Mouse (Mus musculus): ENCODE results near the gene Zfp541. TPM values are rescaled to one million over a fixed set of nuclear protein-coding genes. Genes with fewer than 3 reads are reported as not detected.

The Zfp541 gene
- polyA plus RNA-seq, 1 experiment, result not detected

DNA sequence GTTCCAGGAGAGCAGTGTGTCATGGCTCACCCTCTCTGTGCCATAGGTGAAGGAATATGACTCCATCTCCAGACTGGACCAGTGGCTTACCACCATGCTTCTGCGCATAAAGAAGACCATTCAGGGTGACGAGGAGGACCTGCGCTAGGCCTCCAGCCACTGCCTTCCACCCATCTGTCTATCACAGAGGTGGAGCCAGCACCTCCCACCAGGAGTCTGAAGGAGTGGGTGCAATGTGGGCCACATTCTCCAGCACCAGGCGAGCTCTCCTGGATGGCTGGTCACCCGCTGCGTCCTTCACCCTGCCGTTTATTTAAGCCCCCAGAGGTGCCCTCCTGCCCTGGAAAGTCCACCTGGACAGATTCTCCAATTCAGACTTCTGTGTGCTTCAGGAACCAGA, 54.8 kb downstream of the Zfp541 start:
- no peaks in the 10 kb centered on the region for H3K27me3 ChIP-seq (ENCODE audit: control insufficient read depth, insufficient read depth, low read length)
- no peak overlapping the region for H3K27ac ChIP-seq (ENCODE audit: insufficient read depth, low read depth, low read length)
- no peak overlapping the region for H3K4me3 ChIP-seq (ENCODE audit: low read depth, low read length)
- peaks cover 52% of the 10 kb centered on the region for H3K36me3 ChIP-seq (ENCODE audit: control insufficient read depth, insufficient read depth, low read length)
- 95% methylated on average over 7 of the region's 7 CpGs for WGBS
- no peak for TF ChIP-seq CTCF (IDR thresholded peaks at IDR 0.05; ENCODE audit: extremely low read depth, insufficient read length, insufficient replicate concordance, low read depth, low read length)
- no peak for TF ChIP-seq POLR2A (IDR thresholded peaks at IDR 0.05; ENCODE audit: low read depth, low read length)
- H3K4me1 ChIP-seq (ENCODE audit: control insufficient read depth, insufficient read depth, insufficient read length, low read length), result no peaks in the 10 kb centered on the region; the same call in 1 of the 2 replicates

- TF ChIP-seq CTCF (IDR thresholded peaks at IDR 0.05; ENCODE audit: extremely low read depth, insufficient read length, insufficient replicate concordance, low read depth, low read length) (no peak), POLR2A (IDR thresholded peaks at IDR 0.05; ENCODE audit: low read depth, low read length) (no peak)
- Histone ChIP-seq H3K4me1 (ENCODE audit: control insufficient read depth, insufficient read depth, insufficient read length, low read length) (no peaks in the 10 kb centered on the region; the same call in 1 of the 2 replicates), H3K36me3 (ENCODE audit: control insufficient read depth, insufficient read depth, low read length) (peaks cover 46% of the 10 kb centered on the region), H3K27ac (ENCODE audit: insufficient read depth, low read depth, low read length) (no peak overlapping the region), H3K27me3 (ENCODE audit: control insufficient read depth, insufficient read depth, low read length) (no peaks in the 10 kb centered on the region), H3K4me3 (ENCODE audit: low read depth, low read length) (no peak overlapping the region)
- 84% methylated on average over 3 of the region's 3 CpGs for WGBS
Observed at GRCm38 (mm10) chr7:16117100-16117499, 55.5 kb downstream of the Zfp541 start.

- Histone ChIP-seq H3K4me3 (ENCODE audit: low read depth, low read length) (peak within 1 kb of the TSS; percentile 79), H3K27me3 (ENCODE audit: control insufficient read depth, insufficient read depth, low read length) (no peaks in the 10 kb centered on the region), H3K27ac (ENCODE audit: insufficient read depth, low read depth, low read length) (peak within 1 kb of the TSS; percentile 61), H3K36me3 (ENCODE audit: control insufficient read depth, insufficient read depth, low read length) (peaks cover 22% of the 10 kb centered on the region; the same call in 1 of the 2 replicates), H3K4me1 (ENCODE audit: control insufficient read depth, insufficient read depth, insufficient read length, low read length) (no peaks in the 10 kb centered on the region; the same call in 1 of the 2 replicates)
- TF ChIP-seq POLR2A (IDR thresholded peaks at IDR 0.05; ENCODE audit: low read depth, low read length), result peak; percentile 32; the same call in 1 of the 2 replicates
- peak; percentile 82; the same call in 1 of the 2 replicates for TF ChIP-seq CTCF (IDR thresholded peaks at IDR 0.05; ENCODE audit: extremely low read depth, insufficient read length, insufficient replicate concordance, low read depth, low read length)
- WGBS, result 1% methylated on average over 33 of the region's 33 CpGs
Observed at GRCm38 (mm10) chr7:16119569-16120261, 58.1 kb downstream of the Zfp541 start, which contains the start of gene Kptn. Kptn (plus strand) TSS chr7:16119895.

DNA sequence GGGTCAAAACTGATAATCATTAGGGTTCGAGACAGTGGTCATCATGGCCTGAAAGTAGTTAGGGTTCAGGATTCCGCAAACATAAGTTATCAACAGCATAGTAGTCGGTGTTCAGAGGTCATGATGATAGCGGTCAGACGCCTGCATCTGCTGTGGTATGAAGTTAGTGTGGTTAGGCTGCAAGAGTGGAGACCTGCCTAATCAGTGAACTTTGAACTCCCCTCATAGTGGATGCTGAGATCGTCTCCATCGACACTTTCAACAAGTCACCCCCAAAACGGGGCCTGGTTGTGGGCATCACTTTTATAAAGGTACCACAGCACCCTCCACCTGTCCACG, 58.6 kb downstream of the Zfp541 start:
- WGBS, result 25% methylated on average over 9 of the region's 9 CpGs
- H3K36me3 ChIP-seq (ENCODE audit: control insufficient read depth, insufficient read depth, low read length), result peaks cover 20% of the 10 kb centered on the region; the same call in 1 of the 2 replicates
- H3K27ac ChIP-seq (ENCODE audit: insufficient read depth, low read depth, low read length), result no peak overlapping the region
- H3K4me3 ChIP-seq (ENCODE audit: low read depth, low read length), result peak overlapping the region; percentile 79
- no peaks in the 10 kb centered on the region; the same call in 1 of the 2 replicates for H3K4me1 ChIP-seq (ENCODE audit: control insufficient read depth, insufficient read depth, insufficient read length, low read length)
- H3K27me3 ChIP-seq (ENCODE audit: control insufficient read depth, insufficient read depth, low read length), result no peaks in the 10 kb centered on the region
- TF ChIP-seq CTCF (IDR thresholded peaks at IDR 0.05; ENCODE audit: extremely low read depth, insufficient read length, insufficient replicate concordance, low read depth, low read length) (no peak), POLR2A (IDR thresholded peaks at IDR 0.05; ENCODE audit: low read depth, low read length) (no peak)

DNA sequence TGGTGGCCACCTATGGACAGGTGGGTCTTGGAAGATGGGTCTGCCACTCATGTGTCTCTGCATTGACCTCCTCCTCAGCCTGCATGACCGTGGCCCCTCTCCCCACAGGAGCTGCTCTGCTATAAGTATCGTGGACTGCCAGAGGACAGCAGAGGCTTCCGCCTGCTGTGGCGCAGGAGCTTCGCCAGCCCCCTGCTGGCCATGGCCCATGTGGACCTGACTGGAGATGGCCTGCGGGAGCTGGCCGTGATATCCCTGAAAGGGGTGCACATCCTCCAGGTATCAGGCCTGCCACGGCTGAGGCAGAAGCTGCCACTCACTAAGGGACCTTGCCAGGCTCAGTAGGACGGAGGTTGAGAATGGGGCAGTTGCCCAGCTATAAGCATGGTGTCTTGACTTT, 64.2 kb downstream of the Zfp541 start:
- 83% methylated on average over 9 of the region's 9 CpGs for WGBS
- TF ChIP-seq POLR2A (IDR thresholded peaks at IDR 0.05; ENCODE audit: low read depth, low read length), result no peak
- TF ChIP-seq CTCF (IDR thresholded peaks at IDR 0.05; ENCODE audit: extremely low read depth, insufficient read length, insufficient replicate concordance, low read depth, low read length), result no peak

GRCm38 (mm10) chr7:16128344-16128743, 66.7 kb downstream of the Zfp541 start:
- TF ChIP-seq CTCF (IDR thresholded peaks at IDR 0.05; ENCODE audit: extremely low read depth, insufficient read length, insufficient replicate concordance, low read depth, low read length) (no peak), POLR2A (IDR thresholded peaks at IDR 0.05; ENCODE audit: low read depth, low read length) (no peak)
- H3K4me1 ChIP-seq (ENCODE audit: control insufficient read depth, insufficient read depth, insufficient read length, low read length), result peaks cover 6% of the 10 kb centered on the region; the same call in 1 of the 2 replicates
- no peak overlapping the region for H3K4me3 ChIP-seq (ENCODE audit: low read depth, low read length)
- peaks cover 10% of the 10 kb centered on the region for H3K27me3 ChIP-seq (ENCODE audit: control insufficient read depth, insufficient read depth, low read length)
- H3K36me3 ChIP-seq (ENCODE audit: control insufficient read depth, insufficient read depth, low read length), result peaks cover 3% of the 10 kb centered on the region; the same call in 1 of the 2 replicates
- no peak overlapping the region for H3K27ac ChIP-seq (ENCODE audit: insufficient read depth, low read depth, low read length)
- WGBS, result 55% methylated on average over 6 of the region's 6 CpGs

More for the DNA sequence above, 64.2 kb downstream of the Zfp541 start:
- peaks cover 6% of the 10 kb centered on the region; the same call in 1 of the 2 replicates for H3K4me1 ChIP-seq (ENCODE audit: control insufficient read depth, insufficient read depth, insufficient read length, low read length)
- peaks cover 3% of the 10 kb centered on the region; the same call in 1 of the 2 replicates for H3K36me3 ChIP-seq (ENCODE audit: control insufficient read depth, insufficient read depth, low read length)
- no peak overlapping the region for H3K4me3 ChIP-seq (ENCODE audit: low read depth, low read length)
- peaks cover 8% of the 10 kb centered on the region for H3K27me3 ChIP-seq (ENCODE audit: control insufficient read depth, insufficient read depth, low read length)
- no peak overlapping the region for H3K27ac ChIP-seq (ENCODE audit: insufficient read depth, low read depth, low read length)

GRCm38 (mm10) chr7:16128899-16129298, 67.3 kb downstream of the Zfp541 start:
- no peak overlapping the region for H3K4me3 ChIP-seq (ENCODE audit: low read depth, low read length)
- peaks cover 6% of the 10 kb centered on the region; the same call in 1 of the 2 replicates for H3K4me1 ChIP-seq (ENCODE audit: control insufficient read depth, insufficient read depth, insufficient read length, low read length)
- TF ChIP-seq POLR2A (IDR thresholded peaks at IDR 0.05; ENCODE audit: low read depth, low read length), result no peak
- no peak for TF ChIP-seq CTCF (IDR thresholded peaks at IDR 0.05; ENCODE audit: extremely low read depth, insufficient read length, insufficient replicate concordance, low read depth, low read length)
- WGBS, result 77% methylated on average over 5 of the region's 5 CpGs
- no peak overlapping the region for H3K27ac ChIP-seq (ENCODE audit: insufficient read depth, low read depth, low read length)
- peaks cover 3% of the 10 kb centered on the region; the same call in 1 of the 2 replicates for H3K36me3 ChIP-seq (ENCODE audit: control insufficient read depth, insufficient read depth, low read length)
- H3K27me3 ChIP-seq (ENCODE audit: control insufficient read depth, insufficient read depth, low read length), result peaks cover 10% of the 10 kb centered on the region

All from small intestine, adult 2 months (tissue).